Mouse (Mus musculus) adrenal gland, postnatal 25 days (tissue): ENCODE measurements at regions not wholly inside any gene's neighbourhood (a gene's known extent, or its start where the extent isn't known, plus 50 kb on each side); places are given as distances from the start of the nearest gene placed in this dataset.

Experiments used
- DNase-seq: peaks from one replicate; pipeline ENCODE4 v3.0.0; 2021; ENCODE audit warnings: mixed read lengths

DNA sequence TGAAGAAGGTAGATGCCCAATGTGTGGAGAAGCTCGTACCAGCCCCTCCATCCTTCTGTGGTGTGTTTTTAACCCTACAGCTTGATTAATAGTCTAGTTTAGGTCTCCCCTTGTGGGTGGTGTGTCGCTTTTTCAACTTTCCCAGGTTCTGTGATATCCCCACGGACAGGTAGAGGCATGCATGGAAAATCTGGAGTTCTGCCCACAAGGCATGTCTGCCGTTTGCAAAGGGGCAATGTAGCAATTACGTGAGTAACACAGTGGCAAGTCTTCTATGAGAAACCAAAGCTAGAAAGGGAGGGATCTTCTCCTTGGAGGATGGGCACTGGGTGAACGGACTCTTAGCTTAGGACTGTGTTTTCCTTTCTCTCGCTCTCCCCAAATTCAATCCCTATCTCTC, 153.2 kb upstream of the Frmd6 start:
- no peak for DNase-seq

- no peak for DNase-seq
Observed at GRCm38 (mm10) chr12:70673188-70673587, 152.1 kb upstream of the Frmd6 start.

- no peak for DNase-seq
Observed at GRCm38 (mm10) chr12:70674144-70674543, 151.2 kb upstream of the Frmd6 start.

- no peak for DNase-seq
Observed at GRCm38 (mm10) chr12:70675846-70676245, 149.5 kb upstream of the Frmd6 start.

GRCm38 (mm10) chr12:70679701-70680425, 145.5 kb upstream of the Frmd6 start:
- no peak for DNase-seq

DNA sequence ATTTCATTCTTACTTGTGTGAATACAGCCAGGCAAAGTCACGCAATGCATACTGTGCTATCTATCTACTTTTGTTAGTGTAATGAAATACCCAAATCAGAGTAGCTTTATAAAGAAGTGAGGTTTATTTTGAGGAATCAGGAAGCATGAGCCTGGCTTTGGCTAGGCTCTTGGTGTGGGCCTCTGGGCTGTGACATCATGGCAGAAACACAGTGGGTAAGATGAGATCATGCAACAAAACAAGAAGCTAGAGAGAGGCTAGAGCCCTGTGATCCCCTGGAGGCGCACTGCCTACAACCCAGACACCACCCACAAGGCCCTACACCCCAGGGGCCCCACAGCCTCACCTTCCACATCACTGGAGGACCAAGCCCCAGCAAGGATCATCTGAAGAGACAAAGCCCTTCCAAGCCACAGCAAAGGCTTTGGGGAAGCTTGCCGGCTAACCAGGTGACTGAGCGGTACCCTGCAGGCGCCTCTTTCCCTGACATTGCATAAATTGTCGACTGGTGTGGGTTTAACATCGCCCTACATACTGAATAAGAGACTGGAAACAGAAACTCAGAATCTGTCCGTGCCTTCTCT, 143.8 kb upstream of the Frmd6 start:
- no peak for DNase-seq

- DNase-seq, result no peak
Observed at GRCm38 (mm10) chr12:70684354-70684753, 141.0 kb upstream of the Frmd6 start.

- no peak for DNase-seq
Observed at GRCm38 (mm10) chr12:70685432-70685831, 139.9 kb upstream of the Frmd6 start.

GRCm38 (mm10) chr12:70686337-70686736, 139.0 kb upstream of the Frmd6 start:
- DNase-seq, result no peak

GRCm38 (mm10) chr12:70686971-70687370, 138.3 kb upstream of the Frmd6 start:
- peak; percentile 30 for DNase-seq

GRCm38 (mm10) chr12:70695162-70695561, 130.2 kb upstream of the Frmd6 start:
- DNase-seq, result no peak

DNA sequence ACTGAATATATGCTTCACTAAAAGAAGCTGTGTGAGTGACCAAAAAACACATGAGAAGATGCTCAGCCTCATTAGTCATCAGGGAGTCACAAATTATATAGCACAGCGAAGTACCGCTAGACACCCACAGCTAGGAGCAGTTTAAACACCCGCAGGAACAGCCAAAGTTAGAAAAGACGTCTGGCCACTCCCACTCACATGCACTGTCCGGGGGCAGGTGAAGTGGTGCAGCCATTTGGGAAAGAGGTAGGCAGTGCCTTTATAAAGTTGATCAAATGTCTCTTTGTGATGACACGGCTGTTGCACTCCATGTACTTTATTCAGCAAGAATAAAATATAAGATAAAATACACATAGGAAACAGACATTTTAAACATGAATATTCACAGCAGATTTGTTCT, 129.1 kb upstream of the Frmd6 start:
- DNase-seq, result no peak

- no peak for DNase-seq
Observed at GRCm38 (mm10) chr12:70698466-70698865, 126.8 kb upstream of the Frmd6 start.

DNA sequence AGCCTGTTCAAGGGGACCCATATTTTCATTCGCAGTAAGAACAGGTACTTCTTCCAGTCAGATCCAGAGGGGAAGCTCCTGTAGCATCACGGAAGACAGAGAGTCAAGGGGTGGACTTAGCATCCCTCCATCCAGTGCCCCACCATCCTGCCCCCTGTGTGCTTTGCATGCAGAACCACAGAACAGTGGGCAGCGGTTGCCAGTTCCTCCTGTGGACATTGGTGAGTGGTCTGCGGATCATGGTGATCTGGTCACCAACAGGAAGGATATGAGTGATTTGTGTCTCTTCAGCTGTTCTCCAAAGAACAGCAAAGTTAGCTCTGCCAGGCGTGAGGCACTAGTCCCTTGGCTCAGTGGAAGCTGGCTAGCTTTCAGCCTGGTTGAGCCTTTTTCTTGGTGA, 122.8 kb upstream of the Frmd6 start:
- DNase-seq, result no peak

DNA sequence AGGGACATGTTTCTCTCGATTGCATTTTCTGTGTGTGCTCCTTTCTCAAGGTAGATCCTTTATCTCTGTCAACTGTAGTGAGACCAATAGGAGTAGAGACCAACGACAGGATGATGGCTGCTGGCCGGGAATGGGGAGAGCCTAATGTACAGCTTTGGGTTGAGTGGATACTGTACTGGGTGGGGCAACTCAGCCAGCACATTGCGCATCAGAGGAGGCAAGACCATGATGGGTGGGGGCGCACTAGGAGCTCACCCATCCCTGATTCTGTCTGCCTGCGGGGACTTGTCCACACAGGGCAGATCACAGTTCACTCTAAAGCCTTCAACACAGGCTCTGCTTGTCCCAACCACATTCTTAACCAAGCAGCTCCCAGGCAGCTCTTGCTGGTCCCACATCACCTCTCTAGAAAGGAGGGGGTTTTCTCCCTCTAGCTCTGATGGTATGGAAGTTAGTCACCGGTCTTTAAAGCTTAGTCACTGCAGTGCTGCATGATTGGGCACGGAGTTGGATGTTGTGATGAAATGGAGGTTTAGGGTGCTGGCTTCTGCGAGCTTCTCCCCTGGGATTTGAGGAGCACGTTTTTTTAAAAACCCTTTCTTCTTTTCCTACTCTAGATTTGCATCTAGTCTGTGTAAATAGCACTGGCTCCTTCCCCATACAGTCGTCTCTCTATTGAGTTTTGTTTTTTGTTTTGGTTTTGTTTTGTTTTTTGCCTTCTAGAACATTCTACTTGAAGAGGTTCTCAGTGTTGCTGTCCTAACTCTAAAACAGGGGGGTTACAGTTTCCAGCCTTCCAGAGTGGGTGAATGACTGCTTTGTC, 118.3 kb upstream of the Frmd6 start:
- no peak for DNase-seq

- DNase-seq, result peak; percentile 18
Observed at GRCm38 (mm10) chr12:70707629-70708289, 117.6 kb upstream of the Frmd6 start.

GRCm38 (mm10) chr12:70708290-70708668, 117.0 kb upstream of the Frmd6 start:
- DNase-seq, result no peak

- DNase-seq, result no peak
Observed at GRCm38 (mm10) chr12:70710311-70710710, 115.0 kb upstream of the Frmd6 start.

GRCm38 (mm10) chr12:70711030-70711429, 114.3 kb upstream of the Frmd6 start:
- DNase-seq, result no peak

GRCm38 (mm10) chr12:70712322-70713024, 112.8 kb upstream of the Frmd6 start:
- DNase-seq, result no peak

DNA sequence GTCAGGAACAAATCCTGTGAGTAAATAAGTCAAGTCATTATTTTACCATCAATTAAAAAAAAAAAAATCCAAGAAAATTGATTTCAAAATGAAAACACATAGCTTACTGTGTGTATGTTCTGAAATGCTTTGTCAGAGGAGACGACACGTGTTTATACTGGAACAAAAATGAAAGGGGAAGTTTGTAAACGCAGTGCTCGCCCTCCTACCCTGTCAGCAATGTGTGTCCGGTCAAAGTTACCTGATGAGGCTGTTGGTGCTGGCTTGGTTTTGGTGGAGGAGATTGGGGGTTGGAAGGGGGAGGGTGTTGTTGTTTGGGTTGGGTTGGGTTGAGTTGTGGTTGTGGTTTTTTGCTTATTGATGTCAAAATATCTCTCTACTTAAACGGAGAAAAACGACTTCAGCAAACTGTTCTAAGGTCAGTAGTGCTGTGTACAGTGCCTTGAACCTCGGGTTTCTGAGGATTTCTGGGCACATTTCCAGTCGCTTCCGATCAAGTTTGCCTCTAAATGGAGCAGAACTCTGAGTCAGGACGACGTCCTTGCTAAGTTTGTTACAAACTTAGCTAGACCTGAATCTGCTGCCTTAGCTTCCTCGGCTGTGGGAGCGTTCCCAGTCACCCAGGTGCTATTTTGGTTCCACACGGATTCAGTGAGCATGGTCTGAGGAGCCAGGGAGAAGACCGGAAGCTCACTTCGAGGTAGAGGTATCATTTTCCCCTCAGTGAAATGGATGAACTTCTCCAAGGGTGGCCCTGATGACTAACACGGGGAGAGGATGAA, 111.6 kb upstream of the Frmd6 start:
- DNase-seq, result peak; percentile 47
